Mouse (Mus musculus) lung, embryonic 16.5 days (tissue): Measurements from ENCODE around the gene Golga5. TPM values are rescaled to one million over a fixed set of nuclear protein-coding genes. Genes with fewer than 3 reads are reported as not detected.

Experiments
- ATAC-seq: fragments of 200-750 bp; cut with Nextera tagmentation; 2 replicates; pipeline ENCODE4 v1.8.0; 2017; ENCODE audit warnings: low read depth, mild to moderate bottlenecking, moderate library complexity
- H3K27ac ChIP-seq: fragments of 300-500 bp; sonication (generic); 2 replicates; pipeline ENCODE4 v1.5.1; 2014; ENCODE audit warnings: mild to moderate bottlenecking, control low read depth, low read length
- H3K27me3 ChIP-seq: fragments of 300-500 bp; sonication (generic); 2 replicates; pipeline ENCODE4 v1.6.1; 2014; ENCODE audit warnings: low read depth, low read length, mixed read lengths; ENCODE audit not compliant: control insufficient read depth, insufficient read depth
- H3K36me3 ChIP-seq: fragments of 300-500 bp; sonication (generic); 2 replicates; pipeline ENCODE4 v1.6.1; 2014; ENCODE audit warnings: low read length; ENCODE audit not compliant: control insufficient read depth, insufficient read depth
- H3K4me1 ChIP-seq: fragments of 300-500 bp; sonication (generic); replicated peaks from 2 replicates; pipeline ENCODE4 v1.6.1; 2014; ENCODE audit warnings: low read length, mixed read lengths; ENCODE audit not compliant: control insufficient read depth, insufficient read depth
- H3K4me2 ChIP-seq: fragments of 300-500 bp; sonication (generic); 2 replicates; pipeline ENCODE4 v1.6.1; 2014; ENCODE audit warnings: low read depth, low read length, control low read depth
- H3K4me3 ChIP-seq: fragments of 300-500 bp; sonication (generic); 2 replicates; pipeline ENCODE4 v1.5.1; 2014; ENCODE audit warnings: mild to moderate bottlenecking, low read length, control low read depth
- H3K9ac ChIP-seq: fragments of 300-500 bp; sonication (generic); 2 replicates; pipeline ENCODE4 v1.6.1; 2014; ENCODE audit warnings: low read length, control low read depth
- H3K9me3 ChIP-seq: fragments of 300-500 bp; sonication (generic); 2 replicates; pipeline ENCODE4 v1.6.1; 2016; ENCODE audit warnings: low read length; ENCODE audit not compliant: control insufficient read depth
- WGBS: fragments of 180-500 bp; shearing (Covaris S2); extraction: QIAGEN DNeasy Blood & Tissue Kit; methylation state at CpG from one replicate; pipeline ENCODE4 v1.1.7; 2014; 5-methylcytosine and 5-hydroxymethylcytosine counted together
- polyA plus RNA-seq: library from polyadenylated mRNA; unstranded; fragments of >200 nt; fragmentation: Nextera tagmentation; extraction: Ambion mirVana; gene quantifications from 2 replicates; pipeline ENCODE4 v1.2.1, GENCODE M21; 2015

Golga5 gene
- polyA plus RNA-seq, 1 experiment from 2014 or later = 35.5 TPM

DNA sequence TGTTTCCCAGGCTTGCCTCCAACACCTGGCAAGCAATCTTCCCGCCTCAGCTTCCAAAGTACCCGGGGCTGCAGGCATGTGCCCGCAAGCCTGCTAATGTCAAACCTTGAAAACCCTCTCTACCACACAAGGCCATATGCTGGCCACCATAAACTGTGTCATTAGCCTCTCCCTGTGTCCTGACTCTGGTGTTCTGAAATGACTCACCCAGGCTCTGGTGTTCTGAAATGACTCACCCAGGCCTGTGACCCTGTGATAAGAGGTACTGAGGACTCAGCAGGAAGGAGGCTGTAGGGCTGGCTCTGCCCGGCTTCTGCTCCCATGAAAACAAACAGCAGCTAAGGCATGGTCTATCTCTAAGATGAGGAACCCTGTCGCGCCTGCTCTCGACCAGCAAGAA is 42.6 kb upstream of the Golga5 start:
- 86% methylated on average over 7 of the region's 7 CpGs for WGBS
- Histone ChIP-seq H3K4me2 (no peak overlapping the region), H3K27ac (no peak overlapping the region), H3K9me3 (0 out of 2 replicates have a peak, but pooled peaks cover 2% of the 10 kb centered on the region), H3K27me3 (no peaks in the 10 kb centered on the region), H3K4me1 (peaks cover 8% of the 10 kb centered on the region; the same call in 1 of the 2 replicates), H3K4me3 (no peak overlapping the region), H3K36me3 (peaks cover 6% of the 10 kb centered on the region; the same call in 1 of the 2 replicates), H3K9ac (no peak overlapping the region)
- no peak for ATAC-seq

DNA sequence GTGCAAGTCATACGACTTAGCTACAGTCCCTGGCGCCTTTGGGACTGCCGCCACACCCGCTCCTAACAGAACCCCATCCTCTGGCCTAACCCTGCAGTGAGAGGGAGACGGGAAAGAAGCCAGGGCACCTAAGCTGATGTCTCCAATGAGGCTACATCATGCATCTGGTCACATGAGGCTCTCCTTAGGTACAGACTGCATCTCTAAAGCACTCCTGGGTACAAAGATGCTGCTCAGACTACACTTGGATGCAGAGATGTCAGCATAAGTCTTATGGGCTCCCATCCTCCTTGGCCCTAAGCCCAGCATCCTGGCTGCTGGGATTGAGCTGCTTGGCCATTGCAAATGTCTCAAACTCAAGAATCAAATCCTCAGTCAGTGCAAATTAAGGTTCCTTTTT is 39.3 kb upstream of the Golga5 start:
- 84% methylated on average over 5 of the region's 5 CpGs for WGBS
- ATAC-seq = no peak

DNA sequence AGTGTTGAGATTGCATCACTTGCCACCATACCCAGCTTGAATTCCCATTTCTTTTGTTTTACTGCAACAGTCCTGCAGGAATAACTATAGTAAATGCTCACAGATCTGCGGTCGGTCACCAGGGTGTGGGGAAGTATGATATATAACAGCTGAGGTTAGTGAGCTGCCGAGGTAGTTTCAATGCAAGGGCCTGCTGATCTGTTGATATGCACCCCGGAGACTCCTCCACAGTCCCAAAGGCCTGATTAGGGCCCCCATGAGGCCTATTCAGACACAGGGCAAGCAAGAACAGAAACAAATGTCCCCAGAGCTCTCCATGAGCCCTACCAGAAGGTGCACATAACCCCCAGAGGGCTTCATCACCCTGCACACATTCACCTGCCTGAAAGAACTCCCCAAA is 38.7 kb upstream of the Golga5 start:
- H3K27ac ChIP-seq = no peak overlapping the region
- H3K4me2 ChIP-seq = no peak overlapping the region
- H3K27me3 ChIP-seq = no peaks in the 10 kb centered on the region
- H3K36me3 ChIP-seq = peaks cover 3% of the 10 kb centered on the region; the same call in 1 of the 2 replicates
- WGBS = 89% methylated on average over 4 of the region's 4 CpGs
- H3K9me3 ChIP-seq = 0 out of 2 replicates have a peak, but pooled peaks cover 2% of the 10 kb centered on the region
- H3K9ac ChIP-seq = no peak overlapping the region
- ATAC-seq = no peak
- H3K4me3 ChIP-seq = no peak overlapping the region
- H3K4me1 ChIP-seq = peaks cover 4% of the 10 kb centered on the region; the same call in 1 of the 2 replicates

More for the DNA sequence above, 39.3 kb upstream of the Golga5 start:
- H3K4me3 ChIP-seq = no peak overlapping the region
- H3K36me3 ChIP-seq = peaks cover 3% of the 10 kb centered on the region; the same call in 1 of the 2 replicates
- no peaks in the 10 kb centered on the region for H3K27me3 ChIP-seq
- no peak overlapping the region for H3K27ac ChIP-seq
- H3K9me3 ChIP-seq = 0 out of 2 replicates have a peak, but pooled peaks cover 2% of the 10 kb centered on the region
- H3K4me1 ChIP-seq = peaks cover 9% of the 10 kb centered on the region; the same call in 1 of the 2 replicates
- H3K4me2 ChIP-seq = no peak overlapping the region
- H3K9ac ChIP-seq = no peak overlapping the region

DNA sequence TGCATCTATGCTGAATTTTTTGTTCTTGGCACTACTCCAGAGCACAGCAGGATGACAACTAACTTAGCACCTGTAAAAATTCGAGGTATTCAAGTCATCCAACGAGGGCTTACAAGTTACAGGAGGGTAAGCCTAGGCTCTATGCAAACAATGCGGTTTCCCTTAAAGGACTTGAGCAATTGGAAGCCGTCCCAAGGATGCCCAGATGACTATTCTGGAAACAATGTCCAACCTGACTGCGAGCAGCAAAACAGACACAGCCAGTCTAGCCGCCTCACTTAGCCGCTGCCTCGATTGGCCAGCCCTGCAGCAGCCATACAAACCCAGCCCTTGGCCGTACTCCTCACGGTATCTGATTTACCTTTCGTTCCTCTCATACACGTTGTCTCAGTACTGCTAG is 36.7 kb upstream of the Golga5 start:
- Histone ChIP-seq H3K4me2 (no peak overlapping the region), H3K27me3 (no peaks in the 10 kb centered on the region), H3K27ac (no peak overlapping the region), H3K9me3 (no peaks in the 10 kb centered on the region), H3K4me3 (no peak overlapping the region), H3K9ac (no peak overlapping the region), H3K36me3 (no peaks in the 10 kb centered on the region), H3K4me1 (peaks cover 3% of the 10 kb centered on the region; the same call in 1 of the 2 replicates)
- 63% methylated on average over 12 of the region's 12 CpGs for WGBS
- peak; percentile 38 for ATAC-seq

DNA sequence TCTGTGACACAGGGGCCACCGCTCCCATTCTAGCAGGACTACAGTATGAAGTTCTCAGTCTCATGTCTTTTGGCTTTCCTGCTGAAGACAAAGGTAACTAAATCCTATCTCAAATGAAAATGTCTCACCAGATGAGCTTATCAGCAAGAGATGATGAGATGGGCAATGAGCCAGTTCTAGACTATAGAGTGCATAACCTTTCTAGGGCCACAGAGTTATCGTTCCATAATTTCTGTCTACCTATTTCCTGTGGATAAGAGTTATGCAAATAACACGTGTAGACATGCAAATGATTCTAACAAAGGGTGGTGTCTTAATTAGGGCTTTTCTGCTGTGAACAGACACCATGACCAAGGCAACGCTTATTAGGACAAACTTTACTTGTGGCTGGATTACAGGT is 34.8 kb upstream of the Golga5 start:
- no peaks in the 10 kb centered on the region for H3K9me3 ChIP-seq
- no peak for ATAC-seq
- H3K36me3 ChIP-seq = no peaks in the 10 kb centered on the region
- no peak overlapping the region for H3K27ac ChIP-seq
- H3K4me2 ChIP-seq = no peak overlapping the region
- no peak overlapping the region for H3K9ac ChIP-seq
- 76% methylated on average over 4 of the region's 4 CpGs for WGBS
- no peaks in the 10 kb centered on the region for H3K27me3 ChIP-seq
- H3K4me1 ChIP-seq = peaks cover 9% of the 10 kb centered on the region
- no peak overlapping the region for H3K4me3 ChIP-seq

DNA sequence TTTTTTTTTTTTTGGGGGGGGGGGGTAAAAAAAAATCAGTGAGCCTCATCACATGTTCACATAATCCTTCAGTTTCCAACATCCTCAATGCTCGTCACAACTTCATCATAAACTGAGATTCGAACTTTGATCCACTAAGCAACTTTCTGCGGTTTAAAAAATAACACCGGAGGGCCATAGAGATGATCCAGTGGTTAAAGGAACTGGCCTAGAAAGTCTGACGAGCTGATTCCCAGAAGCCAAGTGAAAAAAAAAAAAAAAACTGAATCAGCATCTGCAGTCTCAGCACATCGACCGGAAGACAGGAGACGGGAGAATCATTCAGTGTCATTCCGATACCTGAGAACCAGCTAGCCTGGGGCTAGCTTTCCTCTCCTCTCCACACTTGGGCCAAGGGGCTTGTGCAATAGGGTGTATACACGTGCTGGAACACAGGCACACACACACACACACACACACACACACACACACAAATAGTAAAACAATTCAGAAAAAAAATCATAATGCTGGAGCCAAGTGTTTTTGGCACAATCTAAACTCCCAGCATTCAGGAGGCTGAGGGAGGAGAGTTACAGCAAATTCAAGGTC is 31.9 kb upstream of the Golga5 start:
- no peak for ATAC-seq
- Histone ChIP-seq H3K4me2 (peak overlapping the region; percentile 15), H3K9ac (no peak overlapping the region), H3K27me3 (no peaks in the 10 kb centered on the region), H3K36me3 (no peaks in the 10 kb centered on the region), H3K27ac (peak overlapping the region; percentile 65), H3K9me3 (no peaks in the 10 kb centered on the region), H3K4me1 (peaks cover 12% of the 10 kb centered on the region), H3K4me3 (no peak overlapping the region)
- WGBS = 57% methylated on average over 10 of the region's 10 CpGs

DNA sequence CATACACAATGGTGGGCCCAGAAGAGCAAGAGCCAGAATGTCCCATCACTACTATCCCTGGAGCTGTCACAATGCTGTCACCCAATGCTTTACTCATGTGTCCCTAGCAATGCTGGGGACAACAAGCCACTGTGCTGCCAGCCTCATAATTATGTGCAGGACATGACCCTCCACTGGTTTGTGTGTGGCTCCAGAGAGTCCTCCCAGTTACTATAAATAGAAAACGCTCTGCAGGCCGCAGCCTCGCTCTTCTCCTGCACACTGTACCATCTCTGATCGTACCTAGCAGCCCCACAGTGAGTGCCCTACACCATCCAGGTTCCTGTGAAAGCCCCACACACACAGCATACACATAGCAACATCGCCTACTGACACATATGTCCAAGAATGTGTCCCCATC is 31.0 kb upstream of the Golga5 start:
- H3K4me2 ChIP-seq = peak overlapping the region; percentile 69
- peak; percentile 56 for ATAC-seq
- H3K36me3 ChIP-seq = no peaks in the 10 kb centered on the region
- WGBS = 53% methylated on average over 5 of the region's 5 CpGs
- H3K4me1 ChIP-seq = peaks cover 8% of the 10 kb centered on the region
- no peaks in the 10 kb centered on the region for H3K27me3 ChIP-seq
- H3K27ac ChIP-seq = peak overlapping the region; percentile 53
- peak overlapping the region; percentile 69 for H3K4me3 ChIP-seq
- peak overlapping the region; percentile 17; the same call in 1 of the 2 replicates for H3K9ac ChIP-seq
- no peaks in the 10 kb centered on the region for H3K9me3 ChIP-seq

DNA sequence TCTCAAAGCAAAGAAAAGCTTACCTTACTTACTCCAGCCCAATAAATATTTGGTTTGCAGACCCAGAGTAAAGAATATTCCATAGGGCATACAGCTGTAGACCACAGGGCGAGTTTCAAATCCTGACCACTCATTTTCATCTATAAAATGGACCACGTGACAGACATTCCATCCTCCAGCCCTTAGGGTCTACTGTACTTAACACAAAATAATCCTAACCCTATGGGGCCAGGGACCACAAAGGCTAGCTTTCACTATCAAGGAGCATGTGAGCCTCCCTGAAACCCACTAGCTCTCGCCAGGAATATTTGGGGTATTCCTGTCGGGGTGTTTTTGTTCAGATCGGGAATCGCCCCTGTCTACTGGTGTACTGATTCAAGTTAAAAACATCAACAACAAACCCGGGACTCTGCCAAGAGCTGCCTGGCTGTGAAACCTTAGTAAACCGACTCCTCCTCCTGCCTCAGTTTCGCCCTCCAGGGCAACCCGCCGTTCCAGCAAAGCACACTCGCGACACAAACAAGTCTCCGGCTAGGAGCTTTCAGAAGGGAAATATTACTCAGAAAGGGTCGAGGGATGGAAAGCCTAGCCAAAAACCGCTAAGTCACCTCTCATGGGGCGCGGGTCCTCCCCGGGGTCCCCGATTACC is 29.8 kb upstream of the Golga5 start:
- Histone ChIP-seq H3K4me1 (peaks cover 8% of the 10 kb centered on the region), H3K4me2 (peak overlapping the region; percentile 69), H3K36me3 (no peaks in the 10 kb centered on the region), H3K9me3 (no peaks in the 10 kb centered on the region), H3K9ac (peak overlapping the region; percentile 75), H3K4me3 (peak overlapping the region; percentile 69), H3K27me3 (no peaks in the 10 kb centered on the region), H3K27ac (peak overlapping the region; percentile 19)
- whole genome bisulfite sequencing = 2% methylated on average over 20 of the region's 20 CpGs
- ATAC-seq = peak; percentile 18

DNA sequence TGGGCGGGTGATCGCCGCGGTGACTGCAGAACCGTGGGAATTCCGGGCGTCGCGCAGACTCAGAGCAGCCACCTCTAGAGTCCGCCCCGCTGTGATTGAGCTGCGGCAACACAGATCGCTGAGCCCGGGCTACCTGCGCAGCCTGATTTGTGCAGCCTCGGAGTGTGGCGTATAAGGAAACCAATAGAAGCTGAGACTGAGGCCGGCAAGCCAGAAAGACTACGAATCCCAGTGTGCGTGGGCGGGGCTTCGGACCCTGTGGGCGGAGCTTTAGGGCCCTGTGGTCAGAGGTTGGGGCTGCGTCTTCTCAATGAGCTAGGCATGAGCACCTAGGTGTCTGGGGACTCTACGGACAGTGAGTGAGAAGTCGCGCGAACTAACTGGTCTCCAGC is 29.3 kb upstream of the Golga5 start, which contains the start of gene Lgmn:
Gene Lgmn (minus strand): TSS at position 182 of the 392 bp plus-strand sequence.
- Histone ChIP-seq H3K27me3 (no peaks in the 10 kb centered on the region), H3K9me3 (no peaks in the 10 kb centered on the region), H3K27ac (peak within 1 kb of the TSS; percentile 19), H3K4me1 (peaks cover 8% of the 10 kb centered on the region), H3K36me3 (no peaks in the 10 kb centered on the region), H3K4me3 (peak within 1 kb of the TSS; percentile 69), H3K4me2 (peak within 1 kb of the TSS; percentile 69), H3K9ac (peak within 1 kb of the TSS; percentile 75)
- WGBS = 0% methylated on average over 28 of the region's 28 CpGs
- ATAC-seq = peak; percentile 99
